Mouse (Mus musculus) stomach, embryonic 14.5 days (tissue): ENCODE measurements around the gene 1700018B08Rik. TPM values are rescaled to one million over a fixed set of nuclear protein-coding genes. Genes with fewer than 3 reads are reported as not detected.

Experiments
- ATAC-seq: fragments of 200-750 bp; cut with Nextera tagmentation; 2 replicates; pipeline ENCODE4 v1.8.0; 2017; ENCODE audit warnings: low read depth, moderate TSS enrichment; ENCODE audit not compliant: insufficient number of reproducible peaks, insufficient read depth, low FRiP score
- H3K27ac ChIP-seq: fragments of 300-500 bp; sonication (generic); 2 replicates; pipeline ENCODE4 v1.5.1; 2014; ENCODE audit warnings: mild to moderate bottlenecking, low read length, moderate library complexity, mixed read lengths
- H3K27me3 ChIP-seq: fragments of 300-500 bp; sonication (generic); 2 replicates; pipeline ENCODE4 v1.6.1; 2014; ENCODE audit warnings: low read length, control low read depth, mixed read lengths; ENCODE audit not compliant: control insufficient read depth, insufficient read depth
- H3K36me3 ChIP-seq: fragments of 300-500 bp; sonication (generic); 2 replicates; pipeline ENCODE4 v1.6.1; 2014; ENCODE audit warnings: mild to moderate bottlenecking, control low read depth, low read length, moderate library complexity, mixed read lengths; ENCODE audit not compliant: control insufficient read depth, insufficient read depth
- H3K4me1 ChIP-seq: fragments of 300-500 bp; sonication (generic); 2 replicates; pipeline ENCODE4 v1.6.1; 2014; ENCODE audit warnings: low read length, control low read depth, mixed read lengths; ENCODE audit not compliant: control insufficient read depth, insufficient read depth
- H3K4me2 ChIP-seq: fragments of 300-500 bp; sonication (generic); replicated peaks from 2 replicates; pipeline ENCODE4 v1.6.1; 2014; ENCODE audit warnings: low read depth, low read length, control low read depth
- H3K4me3 ChIP-seq: fragments of 300-500 bp; sonication (generic); 2 replicates; pipeline ENCODE4 v1.5.1; 2014; ENCODE audit warnings: low read depth, low read length, control low read depth
- H3K9ac ChIP-seq: fragments of 300-500 bp; sonication (generic); replicated peaks from 2 replicates; pipeline ENCODE4 v1.6.1; 2014; ENCODE audit warnings: low read depth, mild to moderate bottlenecking, control low read depth, low read length, moderate library complexity, mixed read lengths
- H3K9me3 ChIP-seq: fragments of 300-500 bp; sonication (generic); 2 replicates; pipeline ENCODE4 v1.6.1; 2016; ENCODE audit warnings: low read depth, low read length, control low read depth; ENCODE audit not compliant: control insufficient read depth
- WGBS: fragments of 180-500 bp; shearing (Covaris S2); extraction: QIAGEN DNeasy Blood & Tissue Kit; methylation state at CpG from one replicate; pipeline ENCODE4 v1.1.7; 2014; 5-methylcytosine and 5-hydroxymethylcytosine counted together
- polyA plus RNA-seq: library from polyadenylated mRNA; unstranded; fragments of >200 nt; fragmentation: Nextera tagmentation; extraction: Ambion mirVana; gene quantifications from 2 replicates; pipeline ENCODE4 v1.2.1, GENCODE M21; 2014

Gene 1700018B08Rik
- polyA plus RNA-seq, 1 experiment from 2014 or later, result not detected

DNA sequence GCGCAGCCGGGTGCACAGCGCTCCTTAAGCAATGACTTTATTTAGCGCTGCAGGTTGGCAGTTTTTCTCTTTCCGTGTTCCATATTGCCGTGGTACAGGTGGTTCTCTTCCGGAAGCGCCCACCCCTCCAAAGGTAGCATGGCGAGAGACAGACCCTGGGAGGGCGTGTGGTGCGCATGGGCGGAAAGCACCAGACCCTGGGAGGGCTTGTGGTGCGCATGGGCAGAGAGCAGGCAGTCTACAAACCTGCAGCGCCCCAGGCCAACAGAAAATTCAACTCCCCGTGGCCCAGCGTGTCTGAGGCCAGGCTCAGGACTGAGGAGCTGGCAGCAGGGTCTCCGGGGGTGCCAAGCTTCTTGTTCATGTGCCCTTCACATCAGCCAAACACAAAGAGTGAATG lies 26.7 kb upstream of the 1700018B08Rik start:
- Histone ChIP-seq H3K27ac (no peak overlapping the region), H3K4me3 (no peak overlapping the region), H3K4me1 (no peaks in the 10 kb centered on the region), H3K36me3 (no peaks in the 10 kb centered on the region), H3K4me2 (no peak overlapping the region), H3K9ac (no peak overlapping the region), H3K27me3 (no peaks in the 10 kb centered on the region), H3K9me3 (no peaks in the 10 kb centered on the region)
- whole genome bisulfite sequencing, result 75% methylated on average over 17 of the region's 17 CpGs
- no peak for ATAC-seq

GRCm38 (mm10) chr8:121570335-121570734 lies 26.2 kb upstream of the 1700018B08Rik start:
- H3K27ac ChIP-seq, result no peak overlapping the region
- H3K36me3 ChIP-seq, result no peaks in the 10 kb centered on the region
- no peak overlapping the region for H3K4me2 ChIP-seq
- no peak overlapping the region for H3K4me3 ChIP-seq
- no peak overlapping the region for H3K9ac ChIP-seq
- H3K9me3 ChIP-seq, result no peaks in the 10 kb centered on the region
- WGBS, result 73% methylated on average over 21 of the region's 21 CpGs
- no peaks in the 10 kb centered on the region for H3K27me3 ChIP-seq
- no peak for ATAC-seq
- H3K4me1 ChIP-seq, result no peaks in the 10 kb centered on the region

DNA sequence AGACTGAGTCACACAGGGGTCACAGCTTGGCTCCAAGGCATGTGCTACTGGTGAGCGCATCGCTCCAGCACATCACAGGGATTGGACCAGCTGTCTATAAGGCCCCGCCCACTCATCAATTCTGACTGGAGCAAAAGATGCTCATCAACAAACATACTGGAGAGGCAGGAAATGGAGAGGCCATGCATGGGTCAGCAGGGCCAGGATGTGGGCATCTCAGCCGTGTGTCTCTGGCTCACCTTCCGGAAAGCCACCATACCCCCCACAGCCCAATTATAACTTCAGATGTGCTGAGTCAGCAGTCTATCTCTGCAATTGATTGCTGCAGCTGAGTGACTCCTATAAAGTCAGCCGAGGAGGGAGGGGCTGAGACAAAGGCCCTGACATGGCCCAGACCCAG lies 24.2 kb upstream of the 1700018B08Rik start:
- no peak overlapping the region for H3K4me2 ChIP-seq
- ATAC-seq, result no peak
- WGBS, result 54% methylated on average over 6 of the region's 6 CpGs

DNA sequence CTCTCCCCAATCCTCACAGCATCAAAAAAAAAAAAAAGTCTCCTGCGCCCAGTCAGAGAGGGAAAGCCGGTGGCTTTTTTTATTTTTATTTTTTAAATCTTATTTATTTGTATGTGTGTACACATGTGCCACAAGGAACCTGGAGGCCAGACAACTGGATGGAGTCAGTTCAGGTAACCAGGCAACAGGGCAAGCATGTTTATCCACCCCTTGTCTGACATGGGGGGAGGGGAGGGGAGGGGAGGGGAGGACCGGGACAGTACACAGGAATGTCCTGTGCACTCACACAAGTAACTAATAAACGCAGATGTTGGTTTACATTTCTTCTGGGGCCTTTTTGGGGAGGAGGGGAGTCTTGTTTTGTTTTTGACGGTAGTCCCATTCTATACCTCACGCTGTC lies 19.6 kb upstream of the 1700018B08Rik start:
- no peak overlapping the region for H3K4me3 ChIP-seq
- H3K9me3 ChIP-seq, result no peaks in the 10 kb centered on the region
- 67% methylated on average over 6 of the region's 6 CpGs for WGBS
- no peak overlapping the region for H3K4me2 ChIP-seq
- H3K27me3 ChIP-seq, result no peaks in the 10 kb centered on the region
- no peak for ATAC-seq
- no peaks in the 10 kb centered on the region for H3K4me1 ChIP-seq
- no peak overlapping the region for H3K27ac ChIP-seq
- no peak overlapping the region for H3K9ac ChIP-seq
- peaks cover 6% of the 10 kb centered on the region; the same call in 1 of the 2 replicates for H3K36me3 ChIP-seq

More for the DNA sequence above, 24.2 kb upstream of the 1700018B08Rik start:
- no peaks in the 10 kb centered on the region for H3K27me3 ChIP-seq
- no peak overlapping the region for H3K4me3 ChIP-seq
- no peaks in the 10 kb centered on the region for H3K36me3 ChIP-seq
- no peak overlapping the region for H3K9ac ChIP-seq
- no peaks in the 10 kb centered on the region for H3K4me1 ChIP-seq
- H3K27ac ChIP-seq, result no peak overlapping the region
- no peaks in the 10 kb centered on the region for H3K9me3 ChIP-seq

GRCm38 (mm10) chr8:121562941-121563351 lies 18.8 kb upstream of the 1700018B08Rik start:
- H3K4me3 ChIP-seq, result no peak overlapping the region
- no peak overlapping the region for H3K9ac ChIP-seq
- no peaks in the 10 kb centered on the region for H3K27me3 ChIP-seq
- 72% methylated on average over 9 of the region's 9 CpGs for WGBS
- H3K36me3 ChIP-seq, result peaks cover 11% of the 10 kb centered on the region
- H3K27ac ChIP-seq, result no peak overlapping the region
- H3K9me3 ChIP-seq, result no peaks in the 10 kb centered on the region
- H3K4me1 ChIP-seq, result no peaks in the 10 kb centered on the region
- H3K4me2 ChIP-seq, result no peak overlapping the region
- ATAC-seq, result no peak

DNA sequence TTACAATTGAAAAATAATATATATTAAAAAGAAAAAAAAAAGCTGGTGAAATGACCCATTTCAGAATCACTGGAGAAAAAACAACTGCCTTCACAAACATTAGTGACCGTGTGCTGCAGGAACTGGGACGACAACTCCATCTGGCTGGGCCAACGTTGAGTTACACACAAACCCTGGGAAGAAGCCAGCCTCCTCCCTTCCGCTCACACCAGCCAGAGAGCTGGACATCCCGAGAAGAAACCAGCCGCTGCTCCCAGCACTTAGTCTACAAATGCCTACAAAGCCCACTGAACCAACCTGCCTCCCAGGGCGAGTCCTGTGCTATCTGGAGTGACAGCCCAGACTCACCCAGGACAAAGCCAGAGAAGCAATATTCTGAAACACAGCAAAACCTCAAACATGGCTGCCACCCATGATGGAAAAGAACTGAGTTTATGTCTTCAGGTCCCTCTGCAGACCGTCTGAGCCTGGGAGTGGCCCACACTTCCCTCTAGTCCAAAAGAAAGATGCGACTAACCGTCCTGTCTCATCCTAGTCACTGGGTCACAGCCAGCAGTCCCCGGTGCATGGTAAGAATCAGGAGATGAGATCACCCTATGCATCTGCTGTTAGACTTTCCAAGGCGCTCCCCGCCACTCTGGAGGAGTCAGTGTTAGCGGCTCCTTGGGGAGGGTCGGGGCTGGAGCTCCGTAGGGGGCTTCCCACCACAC lies 17.7 kb upstream of the 1700018B08Rik start:
- peaks cover 11% of the 10 kb centered on the region for H3K36me3 ChIP-seq
- 83% methylated on average over 16 of the region's 16 CpGs for WGBS

DNA sequence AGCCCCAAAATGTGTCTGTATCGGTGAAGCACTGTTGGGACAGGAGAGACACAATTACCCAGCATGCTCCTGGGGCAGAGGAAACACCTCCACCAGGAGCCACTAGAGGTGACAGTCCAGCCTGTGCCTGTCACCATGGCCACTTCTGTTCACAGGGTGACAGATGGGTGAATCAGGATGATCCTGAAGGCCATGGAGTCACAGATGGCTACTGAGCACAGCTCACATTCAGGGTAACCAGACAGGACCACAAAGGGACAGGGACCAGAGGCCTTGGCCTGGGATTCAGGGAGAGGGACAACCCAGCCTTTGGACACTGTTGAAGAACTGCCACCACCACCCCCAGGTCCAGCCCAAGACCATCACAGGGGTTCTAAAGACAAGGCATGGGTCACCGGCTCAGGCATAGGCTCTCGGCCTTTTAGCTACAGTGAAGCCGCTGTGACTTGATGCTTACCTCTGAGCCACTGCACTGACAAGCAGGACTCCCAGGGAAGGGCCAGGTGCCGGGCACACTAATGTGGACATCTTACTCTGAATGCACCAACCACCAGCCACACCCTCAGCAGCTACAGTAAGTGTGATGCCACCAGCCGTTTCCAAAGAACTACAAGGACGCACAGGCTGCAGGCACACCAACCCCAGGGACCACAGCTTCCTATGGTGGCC lies 16.4 kb upstream of the 1700018B08Rik start:
- no peak overlapping the region for H3K4me2 ChIP-seq
- no peaks in the 10 kb centered on the region for H3K9me3 ChIP-seq
- no peaks in the 10 kb centered on the region for H3K4me1 ChIP-seq
- no peak overlapping the region for H3K9ac ChIP-seq
- no peak overlapping the region for H3K4me3 ChIP-seq
- WGBS, result 93% methylated on average over 7 of the region's 7 CpGs
- peaks cover 11% of the 10 kb centered on the region for H3K36me3 ChIP-seq
- no peak overlapping the region for H3K27ac ChIP-seq
- no peaks in the 10 kb centered on the region for H3K27me3 ChIP-seq
- ATAC-seq, result no peak

More for the DNA sequence above, 17.7 kb upstream of the 1700018B08Rik start:
- no peak overlapping the region for H3K4me2 ChIP-seq
- no peaks in the 10 kb centered on the region for H3K27me3 ChIP-seq
- H3K4me3 ChIP-seq, result no peak overlapping the region
- ATAC-seq, result no peak
- no peak overlapping the region for H3K27ac ChIP-seq
- no peaks in the 10 kb centered on the region for H3K4me1 ChIP-seq
- H3K9ac ChIP-seq, result no peak overlapping the region
- no peaks in the 10 kb centered on the region for H3K9me3 ChIP-seq

- Histone ChIP-seq H3K4me3 (no peak overlapping the region), H3K9ac (no peak overlapping the region), H3K36me3 (peaks cover 11% of the 10 kb centered on the region), H3K9me3 (no peaks in the 10 kb centered on the region), H3K27ac (no peak overlapping the region), H3K27me3 (no peaks in the 10 kb centered on the region), H3K4me1 (no peaks in the 10 kb centered on the region), H3K4me2 (no peak overlapping the region)
- no peak for ATAC-seq
- 92% methylated on average over 12 of the region's 12 CpGs for WGBS
Observed at GRCm38 (mm10) chr8:121559801-121560200, 15.7 kb upstream of the 1700018B08Rik start.
